Comparison of ENCODE assay signal across 19 mouse cellular contexts in genomic region chr9:47062516-47062915, GRCm38 (mm10).
DNase-seq lines count a peak whose midpoint lies in the region; ATAC-seq and TF ChIP-seq lines count a peak whose summit lies in the region.
"Had no signal": no experiment of that assay in that cellular context is flagged by ENCODE, and none has a peak within 500 bp of the region (broad histone marks: within the 10 kb centered on the region; RNA-seq: fewer than 3 reads in every experiment).

No protein-coding gene starts in this region.

- intact Hi-C loops in left cerebral cortex, postnatal 4 days (cut with DNase I) = no loop called here

- peak; percentile 40 for DNase-seq in lung, embryonic 14.5 days
- no peak for DNase-seq in lung, postnatal 4 days
- DNase-seq in lung, postnatal 36 days = peak; percentile 3
- no peak for DNase-seq in lung, postnatal 25 days (ENCODE audit: low spot score)
- DNase-seq in 3T3-L1 (ENCODE audit: low read depth, low spot score) = peak; percentile 41
- peak; percentile 21 for DNase-seq in fibroblast of lung, adult 2 months (ENCODE audit: low read depth)
- DNase-seq in left cerebral cortex, postnatal 4 days = no peak
- no peak for DNase-seq in spleen, postnatal 14 days (ENCODE audit: low spot score in 2 of 2)
- DNase-seq: adrenal gland, postnatal 14 days; cerebellum, adult 11-12 months; cerebellum, adult 9-10 months; cerebellum, postnatal 25 days; gastrocnemius, postnatal 14 days had no signal

- H3K36me3 ChIP-seq in lung, embryonic 14.5 days (ENCODE audit: insufficient read depth) = no peaks in the 10 kb centered on the region
- H3K36me3 ChIP-seq: embryonic facial prominence, embryonic 12.5 days; forebrain, embryonic 12.5 days; heart, embryonic 12.5 days had no signal

- TF ChIP-seq CTCF in lung, embryonic 14.5 days (IDR thresholded peaks at IDR 0.05; ENCODE audit: low read depth) = no peak

- H3K4me2 ChIP-seq in lung, embryonic 14.5 days = no peak overlapping the region
- H3K4me2 ChIP-seq: embryonic facial prominence, embryonic 12.5 days; forebrain, embryonic 12.5 days; heart, embryonic 12.5 days had no signal

- no peaks in the 10 kb centered on the region for H3K27me3 ChIP-seq in lung, embryonic 14.5 days (ENCODE audit: insufficient read depth, low read length)
- H3K27me3 ChIP-seq: embryonic facial prominence, embryonic 12.5 days; forebrain, embryonic 12.5 days; heart, embryonic 12.5 days had no signal

- ATAC-seq in lung, embryonic 14.5 days (ENCODE audit: insufficient read depth) = no peak
- ATAC-seq: activated CD4-positive, CD25-positive, alpha-beta regulatory T cell, adult 4 months; forebrain, embryonic 16.5 days; hindbrain, postnatal 0 days had no signal

- WGBS in lung, embryonic 14.5 days = 60% methylated on average over 7 of the region's 7 CpGs

- H3K9me3 ChIP-seq in lung, embryonic 14.5 days (ENCODE audit: low read depth, low read length) = no peaks in the 10 kb centered on the region
- H3K9me3 ChIP-seq: embryonic facial prominence, embryonic 12.5 days; forebrain, embryonic 12.5 days; heart, embryonic 12.5 days had no signal

- no peak overlapping the region for H3K27ac ChIP-seq in lung, embryonic 14.5 days (ENCODE audit: low read depth)
- H3K27ac ChIP-seq: embryonic facial prominence, embryonic 12.5 days; forebrain, embryonic 12.5 days; hindbrain, postnatal 0 days had no signal

- H3K4me3 ChIP-seq in lung, embryonic 14.5 days (ENCODE audit: low read depth, low read length) = no peak overlapping the region
- H3K4me3 ChIP-seq: embryonic facial prominence, embryonic 12.5 days; forebrain, embryonic 12.5 days; heart, embryonic 12.5 days had no signal

- H3K9ac ChIP-seq in lung, embryonic 14.5 days = no peak overlapping the region
- H3K9ac ChIP-seq: embryonic facial prominence, embryonic 12.5 days; heart, embryonic 12.5 days had no signal

- H3K4me1 ChIP-seq in lung, embryonic 14.5 days (ENCODE audit: insufficient read depth) = no peaks in the 10 kb centered on the region
- H3K4me1 ChIP-seq: embryonic facial prominence, embryonic 12.5 days; forebrain, embryonic 12.5 days; heart, embryonic 12.5 days had no signal

Comparison
In these comparisons a context has a peak if more than half of its experiments do, and no peak if none do; other contexts are left out.
1. DNase-seq: peak in lung, embryonic 14.5 days (single experiment), lung, postnatal 36 days (single experiment), 3T3-L1 (single experiment) and fibroblast of lung, adult 2 months (single experiment); none in lung, postnatal 4 days (0 of 2), lung, postnatal 25 days (single experiment), left cerebral cortex, postnatal 4 days (single experiment) and spleen, postnatal 14 days (0 of 2).